Mouse (Mus musculus): Measurements from ENCODE around the gene Dst.

Gene Dst

DNA sequence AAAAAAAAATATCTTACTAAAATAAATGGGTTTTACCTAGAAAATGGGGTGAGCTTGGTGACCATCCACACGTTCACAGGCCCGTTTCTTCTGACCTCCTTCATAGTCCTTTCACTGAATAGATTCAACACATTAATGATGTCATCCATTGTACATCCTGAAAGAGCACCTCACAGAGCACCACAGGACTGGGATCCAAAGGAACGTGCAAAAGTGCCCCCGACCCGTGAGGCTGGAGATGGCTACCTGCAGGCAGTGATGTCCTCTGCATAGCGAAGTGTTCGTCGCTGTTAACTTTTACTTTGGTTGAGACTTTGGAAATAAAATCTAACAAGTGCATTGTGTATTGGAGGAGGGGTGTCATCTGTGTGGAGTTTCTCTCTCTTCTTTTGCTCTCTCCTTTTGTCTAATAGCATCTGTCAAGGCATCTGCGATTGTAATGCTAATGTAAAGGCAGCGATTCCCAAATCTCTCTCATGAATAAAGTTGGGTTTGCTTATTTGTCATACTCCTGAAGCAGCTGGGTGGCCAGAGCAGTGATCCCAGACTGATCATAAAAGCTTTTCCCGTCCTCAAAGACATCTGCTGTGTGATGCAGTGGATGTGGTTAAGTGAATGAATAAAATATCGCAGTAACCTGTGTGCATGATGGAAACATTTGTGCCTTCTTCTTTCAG lies 275.4 kb downstream of the Dst start:
- no peak for DNase-seq

DNA sequence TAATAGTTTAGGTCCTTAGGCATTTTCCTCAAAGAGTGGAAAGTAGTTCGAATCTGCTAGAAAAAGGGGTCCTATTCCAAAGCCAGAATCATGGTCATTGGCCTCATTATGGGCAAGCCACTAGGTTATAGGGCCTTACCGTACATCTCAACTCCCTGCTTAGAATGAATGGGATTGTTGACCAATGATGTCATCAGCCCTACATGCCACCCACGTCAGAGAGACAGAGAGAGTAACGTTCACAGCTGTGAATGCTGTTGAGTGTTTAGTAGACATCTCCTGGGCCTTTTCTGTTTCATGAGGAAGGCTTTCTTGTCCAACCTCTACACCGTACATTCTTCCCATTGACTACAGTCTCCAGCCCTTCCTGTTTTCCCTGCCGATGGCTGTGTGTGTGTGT lies 276.2 kb downstream of the Dst start:
- DNase-seq = no peak

DNA sequence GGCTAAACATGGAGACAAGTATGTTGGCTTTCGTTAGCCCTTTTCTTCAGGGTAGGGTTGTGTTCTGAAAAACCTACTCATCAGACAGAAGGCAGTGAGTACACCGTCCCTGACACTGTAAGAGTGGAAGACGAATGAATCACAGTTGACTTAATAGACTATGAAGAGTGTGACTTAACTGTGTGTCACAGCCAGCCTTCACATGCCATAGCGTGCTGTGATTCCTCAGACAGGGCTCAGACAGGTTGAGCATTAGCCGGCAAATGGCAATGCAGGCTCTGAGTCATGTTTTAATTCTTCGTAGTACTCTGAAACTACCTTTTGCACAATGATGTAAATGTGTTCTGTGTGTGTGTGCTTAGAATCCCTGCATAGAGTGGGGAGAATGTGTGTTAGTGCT lies 278.0 kb downstream of the Dst start:
- DNase-seq = no peak

DNA sequence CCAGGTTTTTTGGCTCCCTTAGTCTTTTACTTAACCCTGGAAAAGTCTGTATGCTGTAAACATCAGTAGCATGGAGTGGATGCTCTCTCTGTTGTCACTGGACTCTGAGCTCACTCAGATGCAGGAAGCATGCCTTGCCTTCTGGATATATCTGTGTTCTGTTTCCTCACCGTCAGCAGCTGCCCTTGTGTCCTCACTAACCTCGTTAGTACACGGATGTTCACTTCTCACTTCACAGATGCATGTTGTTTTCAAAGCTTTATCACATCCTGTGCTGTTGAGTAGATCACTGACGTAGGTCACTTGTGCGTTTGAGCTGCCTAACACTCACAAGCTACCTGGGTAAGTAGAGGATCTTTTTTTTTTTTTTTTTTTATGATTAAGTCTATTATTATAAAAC lies 279.5 kb downstream of the Dst start:
- no peak for DNase-seq

DNA sequence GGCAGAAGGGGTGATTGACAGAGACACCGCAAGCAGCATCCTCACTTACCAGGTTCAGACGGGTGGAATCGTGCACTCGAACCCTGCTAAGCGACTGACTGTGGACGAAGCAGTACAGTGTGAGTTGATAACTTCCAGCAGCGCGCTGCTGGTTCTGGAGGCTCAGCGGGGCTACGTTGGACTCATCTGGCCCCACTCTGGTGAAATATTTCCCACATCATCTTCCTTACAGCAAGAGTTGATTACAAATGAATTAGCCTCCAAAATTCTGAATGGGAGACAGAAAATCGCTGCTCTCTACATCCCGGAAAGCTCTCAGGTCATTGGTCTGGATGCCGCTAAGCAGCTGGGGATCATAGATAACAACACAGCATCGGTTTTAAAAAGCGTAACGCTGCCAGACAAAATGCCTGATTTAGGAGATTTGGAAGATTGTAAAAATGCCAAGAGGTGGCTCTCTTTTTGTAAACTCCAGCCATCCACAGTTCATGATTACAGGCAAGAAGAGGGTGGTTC lies 280.8 kb downstream of the Dst start:
- no peak for DNase-seq

DNA sequence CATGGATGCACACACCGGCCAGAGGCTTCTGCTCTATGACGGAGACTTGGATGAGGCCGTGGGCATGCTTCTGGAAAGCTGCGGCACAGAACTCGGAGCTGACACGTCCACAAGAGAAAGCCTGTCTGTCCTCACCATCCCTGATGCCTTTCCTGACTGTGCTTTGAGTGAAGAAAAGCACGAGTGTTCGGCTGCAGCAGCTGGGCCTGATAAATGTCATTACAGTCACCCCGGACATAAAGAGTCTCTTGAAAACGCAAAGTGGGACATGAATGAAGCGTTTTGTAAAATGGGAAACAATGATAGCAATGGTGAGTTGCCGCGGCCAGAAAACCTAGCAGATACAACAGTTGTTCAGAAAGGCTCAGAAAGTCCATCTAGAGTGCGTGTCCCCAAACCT lies 281.3 kb downstream of the Dst start:
- peak; percentile 33 for DNase-seq

DNA sequence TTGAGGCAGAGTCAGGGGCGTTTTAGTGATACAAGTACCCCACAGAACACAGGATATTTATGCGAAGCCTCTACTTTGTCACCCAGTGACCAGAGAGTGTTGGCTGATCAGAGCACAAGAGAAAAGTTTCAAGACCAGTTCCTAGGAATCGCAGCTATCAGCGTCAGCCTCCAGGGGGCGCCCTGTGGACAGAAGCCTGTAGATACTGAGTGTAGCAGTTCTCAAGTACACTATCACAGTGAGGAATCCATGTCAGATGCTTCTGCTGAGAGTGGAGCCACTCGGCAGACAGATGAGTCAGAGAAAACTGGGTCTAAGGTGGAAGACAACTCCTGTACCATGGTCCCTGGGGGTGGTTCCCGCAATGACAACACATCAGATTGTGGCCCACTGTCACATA lies 281.9 kb downstream of the Dst start:
- peak; percentile 43 for DNase-seq

DNA sequence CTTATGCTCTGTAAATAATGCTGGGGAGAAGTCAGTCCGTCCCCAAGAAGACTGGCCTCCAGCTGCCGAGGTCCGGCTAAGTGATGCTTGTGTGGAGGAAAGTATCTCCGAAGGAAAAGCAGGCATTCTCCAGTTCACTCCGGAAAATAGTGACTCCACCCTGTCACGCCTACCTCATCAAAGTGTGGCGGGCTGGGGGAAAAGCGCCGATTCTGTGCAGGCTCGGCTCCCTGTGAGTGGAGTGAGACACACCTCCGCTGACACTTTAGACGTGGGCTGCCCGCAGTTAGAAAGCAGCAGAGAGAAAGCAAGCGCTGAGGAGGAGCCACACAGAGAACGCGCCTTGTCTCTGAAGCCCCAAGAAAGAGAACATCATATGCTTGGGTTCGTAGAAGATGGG lies 284.1 kb downstream of the Dst start:
- DNase-seq = no peak

DNA sequence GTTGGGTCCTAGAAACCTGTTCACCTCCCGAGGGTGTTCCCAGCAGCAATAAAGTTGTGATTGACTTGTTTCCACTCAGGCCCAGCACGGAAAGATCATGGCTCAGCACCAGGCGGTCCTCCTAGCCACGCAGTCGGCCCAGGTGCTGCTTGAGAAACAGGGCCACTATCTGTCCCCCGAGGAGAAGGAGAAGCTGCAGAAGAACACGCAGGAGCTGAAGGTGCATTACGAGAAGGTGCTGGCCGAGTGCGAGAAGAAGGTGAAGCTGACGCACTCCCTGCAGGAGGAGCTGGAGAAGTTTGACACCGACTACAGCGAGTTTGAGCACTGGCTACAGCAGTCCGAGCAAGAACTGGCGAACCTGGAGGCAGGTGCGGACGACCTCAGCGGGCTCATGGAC lies 292.8 kb downstream of the Dst start:
- no peak for DNase-seq

DNA sequence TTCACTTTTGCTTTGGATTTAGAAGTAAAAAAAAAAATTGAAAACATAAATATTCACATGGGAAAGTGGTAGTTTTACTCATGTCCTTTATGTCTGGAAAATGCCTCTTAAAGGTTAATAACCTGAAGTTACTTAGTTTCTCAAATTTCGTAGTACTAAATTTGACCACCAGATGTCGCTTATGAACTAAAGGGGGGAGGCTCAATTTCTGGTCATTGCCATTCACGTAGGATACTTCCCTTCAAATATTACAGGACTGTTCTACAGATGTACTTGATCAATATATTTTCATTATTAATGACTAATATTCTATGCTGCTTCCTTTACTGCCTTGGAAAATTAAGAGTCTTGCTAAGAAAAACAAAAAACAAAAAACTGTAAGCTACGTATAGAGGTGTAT lies 293.5 kb downstream of the Dst start:
- DNase-seq = no peak

DNA sequence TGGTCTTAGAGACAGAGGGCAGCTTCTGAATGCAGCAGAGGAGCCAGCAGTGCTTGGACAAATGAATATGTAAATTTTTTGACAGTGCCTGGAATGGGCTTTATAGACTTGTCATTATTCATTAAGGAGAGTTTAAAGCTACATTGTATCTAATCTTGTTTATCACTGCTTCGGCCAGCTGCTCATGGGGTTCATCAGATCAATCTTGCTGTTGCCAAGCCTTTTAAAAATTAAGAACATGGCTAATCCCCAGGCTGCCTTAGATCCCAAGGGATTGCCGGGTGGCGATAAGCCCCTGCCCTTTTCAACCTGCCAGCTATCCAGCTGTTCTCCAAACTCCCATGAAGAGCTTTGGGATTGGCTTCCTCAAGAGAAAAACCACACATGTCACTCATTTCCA lies 303.7 kb downstream of the Dst start:
- no peak for DNase-seq

DNA sequence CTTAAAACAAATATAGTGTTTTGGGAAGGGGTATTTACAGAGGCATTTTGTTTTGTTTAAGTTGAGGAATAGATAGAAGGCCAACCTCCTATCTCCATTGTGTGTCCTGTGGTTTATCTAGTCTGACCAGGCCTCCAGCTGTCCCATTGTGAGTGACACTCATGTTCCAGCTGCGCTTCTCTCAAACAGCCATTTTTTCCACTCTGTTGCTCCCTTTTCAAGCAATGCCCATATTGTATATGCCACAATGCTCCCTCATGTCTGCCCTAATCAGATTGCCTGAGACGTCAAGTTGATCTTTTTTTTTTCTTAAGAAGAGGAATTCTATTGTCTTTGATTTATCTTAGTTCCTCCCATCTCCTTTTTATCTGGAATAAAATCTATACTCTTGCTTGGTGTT lies 308.4 kb downstream of the Dst start:
- no peak for DNase-seq

DNA sequence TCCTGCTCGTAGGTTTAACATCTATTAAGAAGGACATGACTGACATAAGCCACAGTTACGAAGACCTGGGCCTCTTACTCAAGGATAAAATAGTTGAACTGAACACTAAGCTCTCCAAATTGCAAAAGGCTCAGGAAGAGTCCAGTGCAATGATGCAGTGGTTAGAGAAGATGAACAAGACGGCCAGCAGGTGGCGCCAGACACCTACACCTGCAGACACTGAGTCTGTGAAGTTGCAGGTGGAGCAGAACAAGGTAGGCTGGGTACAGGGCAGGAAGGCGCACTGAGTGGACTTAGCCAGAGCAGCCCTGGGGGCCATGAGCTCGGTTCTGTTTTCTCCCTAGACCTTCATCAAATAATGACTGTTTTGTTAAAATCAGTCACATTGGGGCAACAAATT lies 310.3 kb downstream of the Dst start:
- DNase-seq = peak; percentile 75

DNA sequence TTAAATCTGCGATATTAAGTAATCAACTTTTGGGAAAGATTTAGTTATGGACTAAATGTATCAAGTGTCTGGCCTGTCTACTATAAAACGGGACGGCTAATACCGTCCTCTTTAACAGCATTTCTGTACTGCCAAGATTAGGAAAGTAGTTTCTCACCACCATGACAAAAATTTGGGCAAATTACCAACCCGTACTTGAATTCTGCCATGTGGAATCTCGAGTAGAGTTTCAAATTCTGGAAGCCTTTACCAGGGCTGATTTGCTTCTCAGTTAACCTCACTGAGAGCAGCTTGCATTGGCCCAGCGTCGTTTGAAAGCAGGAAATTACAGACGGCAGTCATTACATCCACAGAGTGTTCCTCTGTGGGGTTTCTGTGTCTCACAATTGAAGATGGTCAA lies 310.8 kb downstream of the Dst start:
- no peak for DNase-seq

DNA sequence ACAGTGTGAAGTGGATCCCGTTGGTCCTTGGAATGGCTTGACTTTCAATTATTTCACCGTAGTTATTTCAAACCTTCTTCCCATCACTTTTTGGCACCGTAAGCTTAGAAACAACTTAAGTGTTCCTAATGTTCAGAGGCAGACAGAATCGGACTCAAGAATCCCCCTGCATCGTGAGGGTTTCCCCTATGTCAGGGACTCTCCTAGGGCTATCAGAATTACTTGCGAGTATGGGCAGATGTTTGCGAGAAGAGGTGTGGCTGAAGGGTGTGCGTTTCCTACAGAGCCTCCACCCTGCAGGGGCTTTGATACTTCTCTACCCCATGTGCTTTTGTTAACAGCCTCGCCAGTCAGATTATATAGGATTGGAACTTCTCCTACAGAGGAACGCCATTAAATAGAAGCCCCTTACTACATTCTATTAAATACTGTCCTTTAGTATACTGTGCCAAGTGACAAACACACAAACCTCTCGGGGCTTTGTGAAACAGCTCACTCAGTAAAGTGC lies 312.1 kb downstream of the Dst start:
- DNase-seq = no peak

DNA sequence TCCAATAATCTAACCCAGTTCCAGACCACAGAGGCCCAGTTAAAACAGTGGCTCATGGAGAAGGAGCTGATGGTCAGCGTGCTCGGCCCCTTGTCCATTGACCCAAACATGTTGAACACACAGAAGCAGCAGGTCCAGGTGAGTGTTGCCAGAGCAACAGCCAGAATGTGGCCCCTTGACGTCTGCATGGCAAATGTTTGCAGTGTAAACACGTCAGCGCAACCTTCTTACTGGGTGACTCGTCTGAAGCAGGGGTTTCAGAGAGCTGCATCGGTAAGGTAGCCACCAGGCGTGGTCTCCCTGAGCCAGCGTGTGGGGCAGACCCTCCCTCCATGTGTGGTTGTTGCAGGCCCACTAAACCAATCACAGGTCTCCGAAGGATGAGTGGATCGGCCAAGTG lies 315.8 kb downstream of the Dst start:
- DNase-seq = no peak

DNA sequence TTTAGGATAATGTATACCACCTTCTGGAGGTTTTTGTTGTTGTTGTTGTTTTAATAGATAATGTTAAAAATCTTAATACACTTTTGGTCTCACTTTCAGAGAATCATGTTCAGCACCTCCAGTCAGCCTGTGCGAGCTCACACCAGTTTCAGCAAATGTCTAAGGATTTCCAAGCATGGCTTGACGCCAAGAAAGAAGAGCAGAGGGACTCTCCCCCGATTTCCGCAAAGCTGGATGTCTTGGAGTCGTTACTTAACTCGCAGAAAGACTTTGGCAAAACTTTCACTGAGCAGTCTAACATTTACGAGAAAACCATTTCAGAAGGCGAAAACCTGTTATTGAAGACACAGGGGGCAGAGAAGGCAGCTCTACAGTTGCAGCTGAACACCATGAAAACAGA lies 319.7 kb downstream of the Dst start:
- DNase-seq = no peak

DNA sequence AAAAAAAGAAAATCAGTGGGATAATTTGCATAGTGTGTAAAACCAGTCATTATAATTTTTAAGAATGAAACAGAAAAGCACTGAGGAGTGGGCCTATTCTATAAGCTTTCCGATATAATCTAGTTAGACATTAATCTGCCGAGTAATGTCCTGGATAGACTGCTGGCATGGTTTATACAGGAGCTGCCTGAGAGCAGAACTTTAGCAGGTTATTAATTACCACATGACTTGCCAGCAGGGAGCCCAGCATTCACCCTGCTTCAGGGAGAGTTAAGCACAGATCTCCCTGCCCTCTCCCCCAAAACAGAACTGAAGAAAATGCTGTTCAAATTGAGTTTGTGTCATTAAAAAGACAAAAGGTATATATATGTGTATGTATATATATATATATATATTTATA lies 323.0 kb downstream of the Dst start:
- DNase-seq = no peak

DNA sequence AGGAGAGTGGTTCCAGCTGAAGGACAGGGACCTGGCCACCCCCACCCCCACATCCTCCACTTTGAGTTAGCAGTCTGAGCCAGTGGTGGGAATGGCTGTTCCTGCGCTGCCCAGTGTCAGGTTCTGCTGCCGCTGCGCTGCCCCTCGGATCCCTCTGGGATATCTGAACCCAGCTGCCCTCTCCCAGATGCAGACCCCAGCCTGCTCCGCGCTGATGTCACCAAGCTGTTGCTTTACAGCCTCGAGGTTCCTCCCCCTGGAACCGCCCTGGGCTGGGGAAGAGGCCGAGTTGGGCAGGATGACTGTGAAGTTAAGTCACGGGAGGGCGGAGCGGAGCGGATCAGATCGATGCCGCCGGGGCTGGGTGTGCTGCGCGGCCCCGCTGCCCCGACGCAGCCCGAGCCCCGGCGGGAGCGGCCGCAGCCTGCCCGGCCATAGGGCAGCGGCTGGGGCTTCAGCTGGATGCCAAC lies 328.3 kb downstream of the Dst start:
- peak; percentile 25 for DNase-seq

DNA sequence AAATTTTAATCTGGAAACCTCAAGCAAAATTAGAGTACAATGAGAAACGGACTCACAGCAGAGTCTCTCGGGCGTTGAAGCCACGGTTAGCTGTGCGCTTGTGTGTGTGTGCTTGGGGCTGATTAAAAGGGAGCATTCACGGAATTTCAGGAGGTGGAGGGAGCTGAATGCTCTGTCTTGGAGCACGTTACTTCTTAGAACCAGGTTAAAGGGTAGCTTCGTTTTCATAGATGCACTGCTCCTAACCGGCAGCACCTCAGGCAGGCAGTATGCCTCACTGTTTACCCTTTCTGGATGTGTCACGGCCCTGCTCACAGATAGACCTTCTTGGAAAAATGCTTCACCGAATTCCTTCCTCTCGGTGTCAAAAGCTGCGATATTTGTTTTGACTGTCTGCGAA lies 329.2 kb downstream of the Dst start:
- no peak for DNase-seq

DNA sequence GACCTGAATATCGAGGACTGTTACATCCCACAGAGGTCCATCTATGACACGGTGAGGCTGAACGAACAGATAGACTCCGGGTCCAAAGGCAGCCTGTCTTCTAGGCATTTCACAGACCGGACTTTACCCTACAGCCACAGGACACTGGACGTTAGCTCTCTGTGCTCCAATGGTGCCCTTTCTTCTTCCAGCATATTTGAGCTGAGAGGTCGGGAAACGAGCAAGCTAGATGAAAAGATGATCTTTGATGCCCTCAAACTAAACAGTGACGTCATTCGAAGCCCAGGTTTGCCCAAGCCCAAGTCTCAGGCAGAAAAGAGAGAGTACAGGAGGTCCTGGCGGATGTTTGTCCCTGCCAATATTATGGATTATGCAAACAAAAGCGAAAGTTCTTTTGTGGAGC lies 329.7 kb downstream of the Dst start:
- DNase-seq = no peak

DNA sequence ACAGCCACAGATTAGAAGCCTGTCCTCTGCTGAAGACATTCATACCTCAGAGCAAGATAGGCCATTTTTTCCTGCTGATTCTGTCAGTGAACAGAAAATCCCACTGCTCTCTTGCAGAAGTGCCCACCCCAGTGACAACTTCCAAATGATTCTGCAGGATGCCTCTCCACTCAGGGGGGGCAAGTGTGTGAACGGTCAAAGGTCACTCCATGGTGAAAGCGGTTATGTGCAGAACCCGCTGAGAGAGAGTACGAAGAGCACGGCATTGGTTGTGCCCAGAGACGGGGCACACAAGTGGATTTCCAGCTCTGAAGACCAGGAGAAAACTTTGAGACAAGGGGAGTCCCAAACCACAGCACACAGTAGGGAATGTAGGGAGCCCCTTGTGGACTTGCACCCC lies 330.2 kb downstream of the Dst start:
- no peak for DNase-seq

DNA sequence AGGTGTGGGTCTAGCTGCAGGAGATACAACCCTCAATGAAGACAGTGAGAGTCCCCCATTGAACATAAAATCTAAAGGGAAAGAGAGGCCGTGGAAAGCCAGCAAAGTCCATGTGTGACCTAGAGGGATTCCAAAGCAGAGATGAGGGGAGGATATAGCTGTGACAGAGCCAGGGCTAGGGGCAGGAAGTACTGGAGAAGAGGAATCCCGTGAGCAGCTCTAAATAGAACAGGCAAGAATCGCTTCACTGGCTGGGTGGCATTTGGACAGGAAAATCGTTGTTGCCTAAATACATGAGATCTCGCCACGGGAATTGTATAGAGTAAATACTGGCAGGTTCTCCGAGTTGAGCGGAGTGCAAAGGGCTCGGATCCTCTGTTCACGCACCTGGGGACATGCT lies 336.7 kb downstream of the Dst start:
- no peak for DNase-seq

DNA sequence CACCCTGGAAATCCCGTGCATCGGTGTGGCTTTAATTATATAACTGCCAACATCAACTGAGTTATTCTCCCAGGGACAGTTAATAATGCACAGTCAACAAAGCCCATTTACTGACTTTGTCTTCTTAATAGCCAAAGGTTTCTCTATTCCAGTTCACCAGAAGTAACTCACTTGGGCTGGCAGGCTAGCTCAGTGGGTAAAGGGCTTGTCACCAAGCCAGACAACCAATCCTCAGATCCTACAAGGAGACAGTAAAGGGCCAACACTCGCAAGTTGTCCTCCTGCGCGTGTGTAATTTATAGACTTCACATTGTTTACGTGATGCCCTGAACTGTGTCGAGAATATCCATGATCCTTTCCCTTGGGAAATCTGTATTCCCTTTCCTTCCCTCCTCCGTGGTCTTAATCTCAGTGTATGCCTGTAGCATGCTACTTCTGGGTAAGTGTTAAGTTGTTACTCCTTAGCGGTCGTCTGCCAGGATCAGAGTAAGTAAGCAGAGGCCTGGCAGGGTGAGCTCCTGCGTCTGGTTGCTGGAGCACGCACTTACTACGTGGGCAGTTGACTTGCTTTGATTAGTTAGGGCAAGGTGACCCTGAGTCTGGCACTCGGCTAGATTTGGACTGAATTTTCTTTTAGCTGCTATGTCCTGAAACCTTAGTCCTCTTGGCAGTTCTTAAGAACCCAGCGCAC lies 338.1 kb downstream of the Dst start:
- no peak for DNase-seq

DNA sequence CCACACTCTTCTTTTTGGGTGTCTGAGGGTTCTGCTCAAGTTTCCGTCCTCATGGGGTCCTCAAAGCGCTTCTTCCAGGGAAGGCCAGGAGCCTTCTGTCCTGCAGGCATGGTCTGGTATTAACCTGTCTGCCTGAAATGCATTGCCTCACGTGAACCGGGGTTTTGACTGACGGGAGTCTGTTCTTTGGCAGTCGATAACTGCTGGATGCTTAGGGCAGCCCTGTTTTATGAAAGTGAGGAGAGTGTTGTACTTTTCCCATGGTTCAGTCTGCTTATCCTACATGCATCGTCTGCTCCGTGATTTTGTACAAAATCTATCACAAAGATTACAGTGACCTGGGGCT lies 338.6 kb downstream of the Dst start:
- no peak for DNase-seq
